Mouse (Mus musculus): Measurements from ENCODE around the gene Arhgap27.
A peak's percentile ranks its signal among the peaks of the same experiment; 100 is the strongest.

The Arhgap27 gene

GRCm38 (mm10) chr11:103380460-103380859 is 17.0 kb upstream of the Arhgap27 start:
- DNase-seq (ENCODE audit: low spot score) = no peak

GRCm38 (mm10) chr11:103378341-103378740 is 14.8 kb upstream of the Arhgap27 start:
- DNase-seq (ENCODE audit: low spot score) = no peak

GRCm38 (mm10) chr11:103375772-103376171 is 12.3 kb upstream of the Arhgap27 start:
- no peak for DNase-seq (ENCODE audit: low spot score)

GRCm38 (mm10) chr11:103375258-103375657 is 11.8 kb upstream of the Arhgap27 start:
- no peak for DNase-seq (ENCODE audit: low spot score)

DNA sequence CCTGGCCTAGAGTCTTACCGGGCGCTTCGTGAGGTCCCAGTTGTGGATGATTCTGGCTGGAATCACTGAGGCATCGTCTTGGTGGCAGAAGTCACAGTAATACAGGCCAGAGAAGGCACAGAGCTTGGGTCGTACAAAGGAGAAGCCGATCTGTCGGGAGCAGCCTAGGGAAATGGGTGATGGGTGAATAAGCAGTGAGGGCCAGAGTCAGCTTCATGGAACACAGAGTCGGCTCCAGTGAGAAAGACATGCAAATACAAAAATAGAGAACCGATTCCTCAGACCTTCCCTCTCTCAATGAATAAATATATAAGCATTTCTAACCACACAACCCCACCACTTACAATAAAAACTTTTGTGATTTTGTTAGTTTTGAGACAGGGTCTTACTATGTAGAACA is 10.4 kb upstream of the Arhgap27 start:
- DNase-seq (ENCODE audit: low spot score) = peak; percentile 59

DNA sequence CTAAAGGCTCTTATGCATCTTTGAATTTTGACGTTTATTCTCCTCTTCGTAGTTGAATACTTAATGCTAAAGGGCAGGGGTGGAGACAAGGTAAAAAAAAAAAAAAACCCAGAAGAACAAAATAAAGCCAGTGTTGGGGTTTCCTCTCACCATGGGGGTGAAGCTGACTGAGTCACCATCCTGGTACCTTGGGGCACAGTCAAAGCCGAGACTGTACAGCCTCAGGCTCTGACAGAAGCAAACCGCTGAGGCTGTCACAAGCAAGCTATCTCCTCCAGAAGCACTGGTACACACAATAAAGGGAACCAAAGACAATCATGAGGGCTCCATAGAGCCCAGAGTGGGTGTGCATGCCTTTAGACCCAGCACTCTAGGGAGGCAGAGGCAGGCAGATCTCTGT is 9.1 kb upstream of the Arhgap27 start:
- no peak for DNase-seq (ENCODE audit: low spot score)

GRCm38 (mm10) chr11:103372068-103372467 is 8.6 kb upstream of the Arhgap27 start:
- peak; percentile 48 for DNase-seq (ENCODE audit: low spot score)

DNA sequence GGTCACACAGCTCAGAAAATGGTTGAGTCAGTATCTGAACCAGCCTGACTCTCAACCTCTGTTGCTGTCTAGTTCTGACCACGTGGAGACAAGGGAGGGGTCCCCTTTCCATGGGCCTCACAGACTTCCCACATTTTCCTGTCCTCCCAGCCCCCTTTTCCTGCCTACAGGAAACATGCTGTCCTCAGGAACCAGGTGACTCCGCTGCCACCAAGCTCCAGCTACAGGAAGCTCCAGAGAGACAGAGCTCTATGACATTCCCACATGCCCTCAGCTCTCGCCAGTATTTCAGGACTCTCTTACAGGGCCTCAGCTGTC is 7.7 kb upstream of the Arhgap27 start:
- DNase-seq (ENCODE audit: low spot score) = no peak

- DNase-seq (ENCODE audit: low spot score) = no peak
Measured at GRCm38 (mm10) chr11:103370397-103371221, 7.1 kb upstream of the Arhgap27 start.

GRCm38 (mm10) chr11:103365530-103365929 is 2.0 kb upstream of the Arhgap27 start:
- DNase-seq (ENCODE audit: low spot score) = no peak

- DNase-seq (ENCODE audit: low spot score) = no peak
Measured at GRCm38 (mm10) chr11:103365022-103365421, 1.5 kb upstream of the Arhgap27 start.

GRCm38 (mm10) chr11:103364335-103364734 is 843 bp upstream of the Arhgap27 start:
- DNase-seq (ENCODE audit: low spot score) = no peak

DNA sequence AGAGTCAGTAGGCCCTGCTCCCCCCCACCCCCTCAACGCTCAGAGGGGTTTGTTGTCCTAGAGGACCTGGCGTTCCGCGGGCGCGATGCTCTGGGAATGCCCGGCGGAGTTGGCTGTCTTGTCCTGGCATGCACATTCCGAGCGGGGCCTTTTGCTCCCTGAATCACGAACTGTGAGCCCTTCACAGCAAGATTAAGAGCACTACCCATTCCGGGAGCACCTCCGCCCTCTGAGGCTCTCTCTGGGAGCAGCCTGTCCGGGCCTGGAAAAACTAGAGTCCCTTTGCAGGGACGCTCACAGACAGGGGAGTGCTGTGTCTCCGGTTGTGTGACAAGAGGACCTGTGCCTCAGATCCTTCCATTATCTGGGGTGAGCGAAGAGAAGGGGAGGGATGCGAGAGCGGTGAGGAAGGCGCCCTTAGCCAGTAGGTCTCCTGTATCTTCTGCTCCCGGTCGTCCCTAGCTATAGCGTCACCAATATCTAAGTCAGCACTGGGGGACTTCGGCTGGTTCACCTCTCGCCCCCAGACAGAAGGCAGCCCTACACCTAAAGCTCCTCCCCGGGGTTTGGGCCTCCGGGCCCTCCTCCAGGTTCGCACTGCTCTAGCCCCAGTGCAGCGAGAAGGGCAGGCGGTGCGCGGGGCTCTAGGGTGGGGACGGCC is 841 bp downstream of the Arhgap27 start:
- DNase-seq (ENCODE audit: low spot score) = no peak

- no peak for DNase-seq (ENCODE audit: low spot score)
Measured at GRCm38 (mm10) chr11:103362054-103362432, 1.4 kb downstream of the Arhgap27 start.

DNA sequence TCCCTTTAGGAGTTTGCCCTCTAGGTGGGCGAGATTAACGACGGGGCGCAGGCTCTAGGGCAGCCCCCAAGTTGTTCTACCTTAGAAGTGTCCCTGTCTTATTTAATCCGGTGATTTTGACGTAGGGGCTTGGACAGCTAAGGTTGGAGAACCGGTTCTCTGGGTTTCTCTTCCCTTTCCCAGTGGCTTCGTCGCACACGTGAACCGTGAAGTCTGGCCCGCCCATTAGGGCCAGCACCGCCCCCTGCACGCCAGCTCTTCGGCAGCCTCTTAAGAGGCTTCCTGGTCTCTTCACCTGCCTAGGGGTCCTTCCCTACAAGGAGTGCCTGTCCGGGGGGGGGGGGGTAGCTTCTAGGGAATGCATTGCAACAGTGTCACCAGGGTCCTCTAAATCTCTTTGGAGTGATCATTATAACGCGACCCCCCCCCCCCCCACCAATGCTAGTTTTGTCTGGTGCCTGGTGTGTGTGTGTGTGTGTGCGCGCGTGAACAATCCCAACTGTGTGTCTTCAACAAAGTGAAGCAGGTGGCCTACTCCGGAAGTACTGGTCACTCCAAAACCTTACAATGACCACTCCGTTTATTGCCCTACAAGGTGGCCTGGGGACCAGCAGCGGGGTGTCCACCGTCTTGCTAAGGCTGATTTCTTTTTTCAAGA is 2.0 kb downstream of the Arhgap27 start:
- no peak for DNase-seq (ENCODE audit: low spot score)

DNA sequence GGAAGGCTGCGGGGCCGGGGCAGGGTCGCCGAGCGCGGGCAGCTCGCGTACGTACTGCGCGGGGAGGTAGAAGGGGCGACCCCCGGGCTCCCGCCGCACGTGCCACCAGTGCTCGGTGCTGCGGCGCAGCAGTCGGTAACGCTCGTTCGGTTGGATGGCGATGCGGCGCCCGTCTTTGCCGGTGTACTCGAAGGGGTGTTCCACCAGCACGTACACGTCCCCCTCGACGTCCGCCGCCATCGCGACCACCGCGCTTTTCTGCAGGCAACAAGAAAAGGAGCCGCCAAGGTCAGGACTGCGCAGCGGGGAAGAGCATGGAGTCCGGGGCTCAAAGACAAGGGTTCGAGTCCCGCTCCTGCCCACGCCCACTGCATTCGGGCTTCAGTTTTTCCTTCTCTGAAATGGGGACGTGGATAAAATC is 2.8 kb downstream of the Arhgap27 start:
- no peak for DNase-seq (ENCODE audit: low spot score)

DNA sequence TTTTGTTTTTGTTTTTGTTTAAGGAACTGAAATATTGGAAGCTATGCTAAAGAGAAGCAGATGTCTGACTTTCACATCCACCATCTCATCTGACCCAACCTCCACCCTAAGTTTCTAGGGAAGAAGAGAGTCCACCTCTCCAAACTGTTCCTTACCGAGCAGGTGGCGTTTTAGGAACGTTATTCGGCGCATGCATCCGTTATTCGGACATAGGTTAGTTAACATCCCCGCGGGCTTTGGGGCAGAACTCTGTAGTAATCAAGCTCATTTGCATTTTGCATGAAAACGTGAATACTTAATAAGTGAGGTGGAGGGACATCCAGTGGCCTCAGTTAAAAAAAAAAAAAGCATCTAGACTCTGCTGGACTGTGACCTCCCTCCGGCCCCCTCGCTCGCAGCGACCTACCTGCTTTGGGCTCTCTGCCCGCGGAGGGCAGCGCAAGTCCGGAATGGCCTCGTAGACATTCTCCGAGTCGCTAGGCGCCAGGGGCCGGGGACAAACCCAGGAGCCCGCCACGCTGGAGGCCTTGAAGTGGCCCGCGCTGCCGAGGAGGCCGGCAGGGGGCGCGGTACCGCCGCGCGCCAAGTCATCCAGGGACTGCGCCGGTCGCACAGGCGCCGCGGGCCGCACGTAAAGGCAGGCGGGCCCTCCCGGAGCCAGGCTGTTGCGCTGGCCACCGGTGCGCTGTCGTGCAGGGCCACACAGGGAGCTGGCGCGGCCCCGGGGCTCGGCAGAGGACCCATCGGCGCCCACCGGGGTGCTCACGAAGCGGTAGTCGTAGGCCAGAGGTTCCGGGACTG is 3.5 kb downstream of the Arhgap27 start:
- DNase-seq (ENCODE audit: low spot score) = peak; percentile 48

GRCm38 (mm10) chr11:103359122-103359521 is 4.4 kb downstream of the Arhgap27 start:
- DNase-seq (ENCODE audit: low spot score) = peak; percentile 66

DNA sequence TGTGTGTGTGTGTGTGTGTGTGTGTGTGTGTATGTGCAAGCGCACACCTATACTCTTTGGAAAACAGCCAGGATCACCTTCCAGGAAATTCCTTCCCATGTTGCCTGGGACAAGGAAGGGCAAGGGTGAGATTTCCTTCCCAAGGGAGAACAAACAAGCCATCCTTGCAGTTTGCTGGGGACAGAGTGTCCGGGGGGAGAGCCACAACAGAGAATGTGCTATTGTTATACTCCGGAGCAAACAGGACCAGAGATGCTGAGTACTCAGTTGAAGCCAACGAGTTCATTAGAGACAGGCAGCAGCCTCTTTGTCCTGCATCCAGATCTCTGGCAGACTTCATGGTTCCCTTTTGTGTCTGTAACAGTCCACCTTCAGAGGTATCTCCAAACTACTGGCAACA is 5.2 kb downstream of the Arhgap27 start:
- DNase-seq (ENCODE audit: low spot score) = no peak

GRCm38 (mm10) chr11:103357710-103358109 is 5.8 kb downstream of the Arhgap27 start:
- DNase-seq (ENCODE audit: low spot score) = no peak

DNA sequence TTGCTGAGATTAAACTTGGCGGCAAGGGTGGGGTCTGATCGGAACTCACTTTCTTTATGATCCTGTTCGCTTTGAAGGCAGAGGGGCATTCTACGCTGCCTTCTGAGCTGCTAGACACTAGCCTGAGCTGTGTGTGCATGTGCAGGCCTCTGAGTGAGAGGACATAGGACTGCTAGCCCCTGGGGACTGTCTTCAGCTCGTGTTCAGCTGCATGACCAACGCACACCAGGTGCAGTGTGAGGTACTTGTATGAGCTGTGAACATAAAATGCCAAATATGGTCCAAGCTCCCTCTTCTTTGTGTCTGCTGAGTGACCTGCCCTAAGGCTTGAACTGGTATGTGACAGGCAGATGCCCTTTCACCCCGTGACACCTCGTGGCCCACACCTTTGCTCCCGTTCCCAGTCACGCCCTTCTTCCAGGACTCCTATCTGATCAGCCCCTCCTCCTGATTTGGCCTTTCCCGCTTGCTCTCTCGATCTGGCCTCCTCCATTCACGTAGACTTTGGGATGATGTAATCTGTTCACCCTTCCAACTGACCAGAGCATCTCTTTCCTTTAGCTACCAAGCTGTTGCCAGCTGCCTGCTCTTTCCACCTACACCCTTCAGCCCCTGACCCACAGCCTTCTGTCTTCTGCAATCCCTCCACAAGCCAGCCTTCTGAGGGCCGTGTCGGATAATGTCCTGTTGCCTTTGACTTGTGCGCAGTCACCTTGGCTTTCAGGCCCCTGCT is 6.4 kb downstream of the Arhgap27 start:
- DNase-seq (ENCODE audit: low spot score) = no peak
